Mouse (Mus musculus): Measurements from ENCODE around the gene Syngr4.

The Syngr4 gene

GRCm38 (mm10) chr7:45916056-45917003 lies 19.8 kb upstream of the Syngr4 start:
- 30% methylated on average over 26 of the region's 26 CpGs for WGBS

GRCm38 (mm10) chr7:45915011-45915410 lies 18.5 kb upstream of the Syngr4 start:
- 90% methylated on average over 5 of the region's 5 CpGs for WGBS

- WGBS, result 86% methylated on average over 6 of the region's 6 CpGs
These were observed 17.6 kb upstream of the Syngr4 start for GRCm38 (mm10) chr7:45914067-45914466.

- 96% methylated on average over 16 of the region's 16 CpGs for WGBS
These were observed 12.6 kb upstream of the Syngr4 start for GRCm38 (mm10) chr7:45909145-45909544.

- 94% methylated on average over 9 of the region's 9 CpGs for WGBS
These were observed 10.1 kb upstream of the Syngr4 start for GRCm38 (mm10) chr7:45906622-45907021.

- WGBS, result 80% methylated on average over 12 of the region's 12 CpGs
These were observed 6.0 kb upstream of the Syngr4 start for GRCm38 (mm10) chr7:45902481-45903002.

- WGBS, result 78% methylated on average over 5 of the region's 5 CpGs
These were observed 5.0 kb upstream of the Syngr4 start for GRCm38 (mm10) chr7:45901562-45901961.

GRCm38 (mm10) chr7:45898125-45898524 lies 1.6 kb upstream of the Syngr4 start:
- WGBS, result 52% methylated on average over 4 of the region's 4 CpGs

GRCm38 (mm10) chr7:45897258-45897757 lies 794 bp upstream of the Syngr4 start:
- WGBS, result 2% methylated on average over 19 of the region's 19 CpGs

- 74% methylated on average over 6 of the region's 6 CpGs for WGBS
These were observed 490 bp downstream of the Syngr4 start for GRCm38 (mm10) chr7:45895931-45896516.

- 78% methylated on average over 2 of the region's 2 CpGs for WGBS
These were observed 3.9 kb downstream of the Syngr4 start for GRCm38 (mm10) chr7:45892651-45893050.

- 52% methylated on average over 3 of the region's 3 CpGs for WGBS
These were observed 9.3 kb downstream of the Syngr4 start for GRCm38 (mm10) chr7:45887246-45887645.

GRCm38 (mm10) chr7:45881011-45881410 lies 15.5 kb downstream of the Syngr4 start:
- 86% methylated on average over 2 of the region's 2 CpGs for WGBS

GRCm38 (mm10) chr7:45880531-45880930 lies 16.0 kb downstream of the Syngr4 start:
- 98% methylated on average over 4 of the region's 4 CpGs for WGBS

GRCm38 (mm10) chr7:45878278-45878677 lies 18.2 kb downstream of the Syngr4 start, which contains the start of gene Grin2d:
Gene Grin2d (minus strand): TSS chr7:45878378.
- 72% methylated on average over 1 of the region's 1 CpGs for WGBS

GRCm38 (mm10) chr7:45876895-45877294 lies 19.6 kb downstream of the Syngr4 start:
- 98% methylated on average over 7 of the region's 7 CpGs for WGBS

GRCm38 (mm10) chr7:45873061-45873947 lies 23.2 kb downstream of the Syngr4 start:
- WGBS, result 2% methylated on average over 28 of the region's 28 CpGs

- under 1% methylated on average over 17 of the region's 18 CpGs for WGBS
These were observed 23.9 kb downstream of the Syngr4 start, which contains the start of gene Kdelr1 for GRCm38 (mm10) chr7:45872624-45873023. Gene Kdelr1 (plus strand): TSS chr7:45872772.

GRCm38 (mm10) chr7:45870282-45871058 lies 26.0 kb downstream of the Syngr4 start:
- WGBS, result 1% methylated on average over 30 of the region's 30 CpGs

GRCm38 (mm10) chr7:45869787-45870186 lies 26.7 kb downstream of the Syngr4 start:
- 3% methylated on average over 14 of the region's 14 CpGs for WGBS
